Mouse (Mus musculus) limb, embryonic 13.5 days (tissue): ENCODE data around the gene Lrrc30. TPM values are rescaled to one million over a fixed set of nuclear protein-coding genes. Genes with fewer than 3 reads are reported as not detected.

Experiments
- ATAC-seq: fragments of 200-750 bp; cut with Nextera tagmentation; 2 replicates; pipeline ENCODE4 v1.8.0; 2017; ENCODE audit warnings: low read depth, moderate number of reproducible peaks, moderate TSS enrichment; ENCODE audit not compliant: low FRiP score
- H3K27ac ChIP-seq: fragments of 300-500 bp; sonication (generic); 2 replicates; pipeline ENCODE4 v1.5.1; 2015; ENCODE audit warnings: inconsistent platforms, mild to moderate bottlenecking, moderate library complexity
- H3K27me3 ChIP-seq: fragments of 300-500 bp; sonication (generic); 2 replicates; pipeline ENCODE4 v1.6.1; 2015; ENCODE audit warnings: mild to moderate bottlenecking, inconsistent platforms
- H3K36me3 ChIP-seq: fragments of 300-500 bp; sonication (generic); 2 replicates; pipeline ENCODE4 v1.6.1; 2015; ENCODE audit warnings: inconsistent platforms, mild to moderate bottlenecking, moderate library complexity
- H3K4me1 ChIP-seq: fragments of 300-500 bp; sonication (generic); 2 replicates; pipeline ENCODE4 v1.6.1; 2015; ENCODE audit warnings: inconsistent platforms
- H3K4me2 ChIP-seq: fragments of 300-500 bp; sonication (generic); replicated peaks from 2 replicates; pipeline ENCODE4 v1.6.1; 2015; ENCODE audit warnings: inconsistent platforms, mild to moderate bottlenecking, moderate library complexity
- H3K4me3 ChIP-seq: fragments of 300-500 bp; sonication (generic); 2 replicates; pipeline ENCODE4 v1.5.1; 2015; ENCODE audit warnings: moderate library complexity, mild to moderate bottlenecking, inconsistent platforms
- H3K9ac ChIP-seq: fragments of 300-500 bp; sonication (generic); 2 replicates; pipeline ENCODE4 v1.6.1; 2015; ENCODE audit warnings: mild to moderate bottlenecking, inconsistent platforms
- H3K9me3 ChIP-seq: fragments of 300-500 bp; sonication (generic); 2 replicates; pipeline ENCODE4 v1.6.1; 2016; ENCODE audit warnings: inconsistent platforms
- WGBS: fragments of 180-500 bp; shearing (Covaris S2); methylation state at CpG from one replicate; pipeline ENCODE4 v1.1.7; 2015; 5-methylcytosine and 5-hydroxymethylcytosine counted together
- polyA plus RNA-seq: library from polyadenylated mRNA; unstranded; fragments of >200 nt; fragmentation: Nextera tagmentation; extraction: Ambion mirVana; gene quantifications from 2 replicates; pipeline ENCODE4 v1.2.1, GENCODE M21; 2015

The Lrrc30 gene
- polyA plus RNA-seq, 1 experiment from 2014 or later = 0.29 TPM

DNA sequence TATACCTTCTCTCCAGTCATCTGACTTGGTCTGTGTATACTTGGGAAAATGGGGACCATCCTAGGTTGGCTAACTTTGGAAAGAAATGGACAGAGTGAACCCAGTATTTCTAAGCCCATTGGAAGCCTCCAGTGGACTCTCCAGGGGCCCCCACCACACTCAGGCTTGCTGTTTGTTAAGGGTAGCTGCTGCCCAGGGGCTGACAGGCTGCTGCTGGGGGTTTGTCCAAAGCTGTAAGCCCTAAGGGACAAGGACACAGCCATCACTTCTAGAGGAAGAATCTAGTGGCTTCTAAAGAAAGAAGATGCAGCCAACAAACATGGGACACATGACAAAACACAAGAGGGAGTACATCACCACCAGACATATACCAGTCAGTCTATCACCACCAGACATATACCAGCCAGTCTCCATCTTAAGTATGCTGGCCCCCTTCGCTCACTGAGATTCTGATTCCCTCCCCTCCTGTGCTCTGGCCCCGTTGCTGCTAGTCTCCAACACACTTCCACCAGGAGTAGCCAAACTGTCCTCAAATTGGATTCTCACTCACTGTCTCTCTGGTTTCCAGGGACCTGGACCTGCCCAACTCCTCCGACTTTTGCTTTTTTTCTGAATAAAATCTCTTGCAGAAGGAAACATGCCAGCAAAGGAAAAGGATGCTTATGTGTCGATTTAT, 49.7 kb downstream of the Lrrc30 start:
- no peak overlapping the region for H3K9ac ChIP-seq
- no peak overlapping the region for H3K4me3 ChIP-seq
- H3K4me1 ChIP-seq = no peaks in the 10 kb centered on the region
- ATAC-seq = no peak
- 0 out of 2 replicates have a peak, but pooled peaks cover 6% of the 10 kb centered on the region for H3K27me3 ChIP-seq
- no peak overlapping the region for H3K4me2 ChIP-seq
- no peaks in the 10 kb centered on the region for H3K9me3 ChIP-seq
- 86% methylated on average over 4 of the region's 4 CpGs for WGBS
- no peaks in the 10 kb centered on the region for H3K36me3 ChIP-seq
- H3K27ac ChIP-seq = no peak overlapping the region

DNA sequence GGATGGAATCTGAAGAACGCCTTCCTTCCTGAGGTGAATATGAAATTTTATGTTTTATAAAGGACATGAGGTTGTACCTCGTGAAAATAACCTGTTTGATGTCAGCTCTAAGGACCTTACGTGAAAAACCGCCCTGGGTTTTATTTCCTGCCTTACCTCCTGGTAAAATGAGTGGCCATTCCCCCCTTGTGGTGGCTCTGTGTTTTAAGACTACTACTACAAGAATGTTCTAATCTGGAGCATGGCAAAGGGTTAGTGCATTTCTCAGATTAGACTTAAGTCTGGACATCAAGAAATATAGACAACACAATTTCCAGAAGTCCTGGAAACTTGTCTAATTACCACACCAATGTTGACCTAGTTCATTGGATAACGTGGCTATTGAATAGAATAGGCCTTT, 50.7 kb downstream of the Lrrc30 start:
- no peak for ATAC-seq
- Histone ChIP-seq H3K4me2 (no peak overlapping the region), H3K9me3 (no peaks in the 10 kb centered on the region), H3K27me3 (0 out of 2 replicates have a peak, but pooled peaks cover 6% of the 10 kb centered on the region), H3K4me3 (no peak overlapping the region), H3K4me1 (no peaks in the 10 kb centered on the region), H3K36me3 (no peaks in the 10 kb centered on the region), H3K9ac (no peak overlapping the region), H3K27ac (no peak overlapping the region)
- 69% methylated on average over 5 of the region's 5 CpGs for WGBS

Other genes with a start within 250 kb of the Lrrc30 start
- gene Lama1, start 64.5 kb upstream of the Lrrc30 start, polyA plus RNA-seq = 2.8 and 3.3 TPM in 2 replicates